Mouse (Mus musculus): ENCODE results near the gene Slc35d3.

The Slc35d3 gene

GRCm38 (mm10) chr10:19835887-19836710, 15.2 kb downstream of the Slc35d3 start:
- DNase-seq (ENCODE audit: low spot score), result no peak

- DNase-seq (ENCODE audit: low spot score), result no peak
Observed at GRCm38 (mm10) chr10:19834222-19834621, 17.0 kb downstream of the Slc35d3 start.

DNA sequence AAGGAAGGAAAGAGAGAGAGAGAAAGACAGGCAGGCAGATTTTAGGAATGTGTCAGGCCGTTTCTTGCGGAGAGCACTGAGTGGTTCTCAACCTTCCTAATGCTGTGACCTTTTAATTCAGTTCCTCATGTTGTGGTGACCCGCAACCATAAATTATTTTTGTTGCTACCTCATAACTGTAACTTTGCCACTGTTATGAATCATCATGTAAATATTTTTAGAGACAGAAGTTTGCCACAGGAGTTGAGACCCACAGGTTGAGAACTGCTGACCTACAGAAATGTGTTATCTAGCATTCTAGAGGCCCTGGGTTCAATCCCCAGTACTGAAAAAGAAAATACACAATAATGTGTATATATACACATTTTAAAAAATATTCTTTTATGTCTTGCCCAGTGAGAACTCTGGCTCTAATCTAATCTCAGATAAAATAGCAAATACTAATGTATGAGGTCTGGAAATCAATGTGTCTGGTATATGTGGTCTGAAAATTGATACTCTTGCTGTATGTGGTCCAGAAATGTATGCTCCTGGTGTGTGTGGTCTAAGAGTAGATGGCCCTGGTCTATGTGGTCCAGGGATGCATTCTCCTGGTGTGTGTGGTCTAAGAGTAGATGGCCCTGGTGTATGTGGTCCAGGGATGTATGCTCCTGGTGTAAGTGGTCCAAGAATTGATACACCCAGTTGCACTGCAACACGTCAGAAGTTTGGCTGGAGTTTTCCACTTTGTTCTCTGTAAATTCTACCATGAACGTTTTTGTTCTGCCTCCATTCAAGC, 20.0 kb downstream of the Slc35d3 start:
- no peak for DNase-seq (ENCODE audit: low spot score)

GRCm38 (mm10) chr10:19820986-19821385, 30.3 kb downstream of the Slc35d3 start:
- DNase-seq (ENCODE audit: low spot score), result no peak

GRCm38 (mm10) chr10:19818723-19819355, 32.4 kb downstream of the Slc35d3 start:
- no peak for DNase-seq (ENCODE audit: low spot score)

- DNase-seq (ENCODE audit: low spot score), result no peak
Observed at GRCm38 (mm10) chr10:19815371-19815770, 35.9 kb downstream of the Slc35d3 start.

GRCm38 (mm10) chr10:19811436-19812172, 39.7 kb downstream of the Slc35d3 start:
- no peak for DNase-seq (ENCODE audit: low spot score)

GRCm38 (mm10) chr10:19804763-19805162, 46.5 kb downstream of the Slc35d3 start:
- no peak for DNase-seq (ENCODE audit: low spot score)

DNA sequence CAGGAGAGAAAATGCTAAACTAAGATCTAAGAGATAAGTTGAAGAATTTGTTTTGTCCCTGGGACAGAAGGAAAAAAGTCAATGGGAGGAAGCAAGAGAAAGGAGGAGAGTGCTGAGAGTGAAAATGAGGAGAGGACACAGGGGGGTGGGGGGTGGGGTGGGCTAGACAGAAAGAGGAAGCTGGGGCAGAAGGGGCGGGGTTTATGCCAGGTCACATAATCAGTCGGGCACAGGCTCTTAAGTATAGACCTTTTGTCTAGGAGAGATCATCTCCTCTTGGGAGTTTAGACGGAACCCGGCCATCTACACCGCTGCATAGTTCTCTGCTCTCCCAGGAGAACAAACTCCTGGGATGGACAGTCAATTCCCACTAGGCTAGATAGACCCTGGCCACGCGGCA, 48.3 kb downstream of the Slc35d3 start:
- DNase-seq (ENCODE audit: low spot score), result no peak
